Mouse (Mus musculus): ENCODE data around the gene Tmem30b. TPM values are rescaled to one million over a fixed set of nuclear protein-coding genes. Genes with fewer than 3 reads are reported as not detected.
"Not testable (repeated sequence)": the region's sequence is repeated elsewhere in the genome, so short reads cannot be mapped to it uniquely, and the experiment has no call there.

The Tmem30b gene
- total RNA-seq (2021) (under 1 TPM; 0.09 to 0.41 TPM), polyA plus RNA-seq (2012; rRNA removed) (0.23 and 0.25 TPM in 2 replicates)
- long read RNA-seq: 0 reads

- no peak for DNase-seq
Observed at GRCm38 (mm10) chr12:73546086-73546711, at the start of gene Tmem30b. Gene Tmem30b (minus strand): TSS chr12:73546392.

GRCm38 (mm10) chr12:73595226-73595625 lies 49.0 kb upstream of the Tmem30b start:
- DNase-seq: no peak

- DNase-seq: no peak
Observed at GRCm38 (mm10) chr12:73594177-73594745, 48.1 kb upstream of the Tmem30b start.

- DNase-seq: no peak
Observed at GRCm38 (mm10) chr12:73593021-73593798, 47.0 kb upstream of the Tmem30b start.

- peak; percentile 68 for DNase-seq
Observed at GRCm38 (mm10) chr12:73591625-73592024, 45.4 kb upstream of the Tmem30b start.

- DNase-seq: no peak
Observed at GRCm38 (mm10) chr12:73590627-73591276, 44.6 kb upstream of the Tmem30b start.

- DNase-seq: no peak
Observed at GRCm38 (mm10) chr12:73587262-73587661, 41.1 kb upstream of the Tmem30b start.

- no peak for DNase-seq
Observed at GRCm38 (mm10) chr12:73585850-73586249, 39.7 kb upstream of the Tmem30b start.

GRCm38 (mm10) chr12:73585241-73585801 lies 39.1 kb upstream of the Tmem30b start:
- DNase-seq: peak; percentile 18

GRCm38 (mm10) chr12:73584610-73585240 lies 38.5 kb upstream of the Tmem30b start, which contains the start of gene Prkch:
Gene Prkch (plus strand): TSS chr12:73584796.
- DNase-seq: peak; percentile 90

- DNase-seq: peak; percentile 58
Observed at GRCm38 (mm10) chr12:73583813-73584609, 37.8 kb upstream of the Tmem30b start.

GRCm38 (mm10) chr12:73583318-73583717 lies 37.1 kb upstream of the Tmem30b start:
- DNase-seq: no peak

- DNase-seq: no peak
Observed at GRCm38 (mm10) chr12:73580811-73581210, 34.6 kb upstream of the Tmem30b start.

GRCm38 (mm10) chr12:73578141-73578540 lies 31.9 kb upstream of the Tmem30b start:
- no peak for DNase-seq

- no peak for DNase-seq
Observed at GRCm38 (mm10) chr12:73574632-73575031, 28.4 kb upstream of the Tmem30b start.

- DNase-seq: no peak
Observed at GRCm38 (mm10) chr12:73565620-73565969, 19.4 kb upstream of the Tmem30b start.

GRCm38 (mm10) chr12:73564795-73565619 lies 18.8 kb upstream of the Tmem30b start:
- no peak for DNase-seq

GRCm38 (mm10) chr12:73564176-73564575 lies 18.0 kb upstream of the Tmem30b start:
- DNase-seq: no peak

- not testable (repeated sequence) for DNase-seq
Observed at GRCm38 (mm10) chr12:73563122-73563521, 16.9 kb upstream of the Tmem30b start.

- no peak for DNase-seq
Observed at GRCm38 (mm10) chr12:73560091-73560490, 13.9 kb upstream of the Tmem30b start.
